7 mouse cellular contexts compared by ENCODE assay signal in genomic region chr8:95678024-95678611, GRCm38 (mm10). TPM values are rescaled to one million over a fixed set of nuclear protein-coding genes. Genes with fewer than 3 reads are reported as not detected.
DNase-seq lines count a peak whose midpoint lies in the region; ATAC-seq and TF ChIP-seq lines count a peak whose summit lies in the region.

No protein-coding gene starts in this region.

- TF ChIP-seq CTCF in lung, adult 2 months (IDR thresholded peaks at IDR 0.05; ENCODE audit: insufficient read depth, low read length) = no peak

- H3K9ac ChIP-seq in forebrain, embryonic 12.5 days = peak overlapping the region; percentile 68
- peak overlapping the region; percentile 57 for H3K9ac ChIP-seq in neural tube, embryonic 11.5 days (ENCODE audit: low read length)

- H3K27ac ChIP-seq in forebrain, embryonic 12.5 days = no peak overlapping the region
- H3K27ac ChIP-seq in neural tube, embryonic 11.5 days (ENCODE audit: low read depth, low read length) = no peak overlapping the region

- under 1% methylated on average over 64 of the region's 70 CpGs for WGBS in lung, adult 2 months
- under 1% methylated on average over 62 of the region's 70 CpGs for WGBS in forebrain, embryonic 12.5 days
- under 1% methylated on average over 46 of the region's 70 CpGs for WGBS in neural tube, embryonic 11.5 days

- DNase-seq in lung, adult 2 months = peak; percentile 6
- no peak for DNase-seq in lung, postnatal 10 days
- DNase-seq in brain, adult 2 months (ENCODE audit: low read depth, low spot score) = peak; percentile 80
- DNase-seq in kidney, postnatal 10 days = peak; percentile 34
- DNase-seq in neural tube, embryonic 11.5 days (ENCODE audit: low spot score) = peak; percentile 50
- peak; percentile 63 for DNase-seq in thymus, postnatal 4 days

- TF ChIP-seq POLR2A in lung, adult 2 months (IDR thresholded peaks at IDR 0.05; ENCODE audit: borderline replicate concordance, extremely low read depth, low read depth, low read length) = no peak

- H3K9me3 ChIP-seq in forebrain, embryonic 12.5 days = no peaks in the 10 kb centered on the region
- no peaks in the 10 kb centered on the region for H3K9me3 ChIP-seq in neural tube, embryonic 11.5 days (ENCODE audit: control insufficient read depth, low read length)

- H3K27me3 ChIP-seq in forebrain, embryonic 12.5 days = peaks cover 82% of the 10 kb centered on the region
- peaks cover 34% of the 10 kb centered on the region for H3K27me3 ChIP-seq in neural tube, embryonic 11.5 days (ENCODE audit: control insufficient read depth, insufficient read depth, low read length)

- no peaks in the 10 kb centered on the region for H3K36me3 ChIP-seq in forebrain, embryonic 12.5 days (replicated peaks)
- no peaks in the 10 kb centered on the region for H3K36me3 ChIP-seq in neural tube, embryonic 11.5 days (ENCODE audit: control insufficient read depth, insufficient read depth, low read length)

- H3K4me3 ChIP-seq in lung, adult 2 months (replicated peaks; ENCODE audit: extremely low read depth, low read depth, low read length) = peak overlapping the region; percentile 25
- peak overlapping the region; percentile 60 for H3K4me3 ChIP-seq in forebrain, embryonic 12.5 days (replicated peaks)
- peak overlapping the region; percentile 57 for H3K4me3 ChIP-seq in neural tube, embryonic 11.5 days (ENCODE audit: low read depth, low read length)

- H3K4me2 ChIP-seq in forebrain, embryonic 12.5 days = peak overlapping the region; percentile 94
- H3K4me2 ChIP-seq in neural tube, embryonic 11.5 days (ENCODE audit: low read depth) = peak overlapping the region; percentile 90

- ATAC-seq in forebrain, embryonic 12.5 days (ENCODE audit: low FRiP score) = peak; percentile 76
- peak; percentile 29; the same call in 1 of the 2 replicates for ATAC-seq in neural tube, embryonic 11.5 days (ENCODE audit: insufficient read depth, low FRiP score, low TSS enrichment)

- H3K4me1 ChIP-seq in lung, adult 2 months (ENCODE audit: control insufficient read depth, insufficient read depth, low read length) = no peaks in the 10 kb centered on the region
- peaks cover 21% of the 10 kb centered on the region for H3K4me1 ChIP-seq in forebrain, embryonic 12.5 days
- no peaks in the 10 kb centered on the region for H3K4me1 ChIP-seq in neural tube, embryonic 11.5 days (ENCODE audit: control insufficient read depth, insufficient read depth, low read length)

RNA-seq across cellular contexts. Expression of gene Ndrg4, which starts 1.3 kb away (rescaled TPM):
- polyA plus RNA-seq in lung, adult 2 months (2012; rRNA removed) = 17.4 and 21.5 TPM in 2 replicates
- 61.1 and 62.5 TPM in 2 replicates for polyA plus RNA-seq in forebrain, embryonic 12.5 days (2016; fragmentation: Nextera tagmentation; extraction: Ambion mirVana)
- 69.5 and 87.3 TPM in 2 replicates for polyA plus RNA-seq in neural tube, embryonic 11.5 days (2014; fragmentation: Nextera tagmentation; extraction: Ambion mirVana)

RNA-seq across cellular contexts. Expression of gene Setd6, which starts 37.6 kb away (rescaled TPM):
- polyA plus RNA-seq in lung, adult 2 months (2012; rRNA removed) = 8.9 and 13.8 TPM in 2 replicates
- 26.2 and 33.0 TPM in 2 replicates for polyA plus RNA-seq in forebrain, embryonic 12.5 days (2016; fragmentation: Nextera tagmentation; extraction: Ambion mirVana)
- polyA plus RNA-seq in neural tube, embryonic 11.5 days (2014; fragmentation: Nextera tagmentation; extraction: Ambion mirVana) = 19.3 and 20.2 TPM in 2 replicates

RNA-seq across cellular contexts. Expression of gene Gins3, which starts 44.9 kb away (rescaled TPM):
- 0.91 and 1.3 TPM in 2 replicates for polyA plus RNA-seq in lung, adult 2 months (2012; rRNA removed)
- polyA plus RNA-seq in forebrain, embryonic 12.5 days (2016; fragmentation: Nextera tagmentation; extraction: Ambion mirVana) = 27.6 and 28.5 TPM in 2 replicates
- 23.5 and 24.3 TPM in 2 replicates for polyA plus RNA-seq in neural tube, embryonic 11.5 days (2014; fragmentation: Nextera tagmentation; extraction: Ambion mirVana)

Comparison
In these comparisons a context has a peak if more than half of its experiments do, and no peak if none do; other contexts are left out.
1. RNA of gene Gins3, which starts 44.9 kb away (polyA plus RNA-seq): 27.6 to 28.5 TPM in forebrain, embryonic 12.5 days and 23.5 to 24.3 TPM in neural tube, embryonic 11.5 days; 0.91 to 1.3 TPM in lung, adult 2 months; every median in the first group is over 10 times any median in the second.
2. Peak in every context shown above with its lines, with median percentiles within 50 percentile points of each other: H3K4me3 ChIP-seq.